Mouse (Mus musculus): Measurements from ENCODE around the gene Psme3. TPM values are rescaled to one million over a fixed set of nuclear protein-coding genes. Genes with fewer than 3 reads are reported as not detected.

Gene Psme3
- polyA plus RNA-seq, 1 experiment from 2014 or later = 137 TPM

- Histone ChIP-seq H3K4me3 (replicated peaks; ENCODE audit: low read length) (no peak overlapping the region), H3K27ac (ENCODE audit: low read length) (no peak overlapping the region), H3K4me1 (replicated peaks; ENCODE audit: control insufficient read depth, insufficient read depth, low read length) (no peaks in the 10 kb centered on the region), H3K9ac (replicated peaks; ENCODE audit: low read depth, low read length) (no peak overlapping the region), H3K9me3 (ENCODE audit: control insufficient read depth, low read length) (no peaks in the 10 kb centered on the region), H3K4me2 (ENCODE audit: low read length) (no peak overlapping the region), H3K27me3 (replicated peaks; ENCODE audit: control insufficient read depth, insufficient read depth, low read length) (no peaks in the 10 kb centered on the region), H3K36me3 (ENCODE audit: control insufficient read depth, insufficient read depth) (no peaks in the 10 kb centered on the region)
- 82% methylated on average over 3 of the region's 3 CpGs for WGBS
- ATAC-seq = no peak
These were observed 41.6 kb downstream of the Psme3 start for GRCm38 (mm10) chr11:101357505-101358182.

GRCm38 (mm10) chr11:101359776-101360175 lies 43.8 kb downstream of the Psme3 start:
- Histone ChIP-seq H3K4me1 (replicated peaks; ENCODE audit: control insufficient read depth, insufficient read depth, low read length) (no peaks in the 10 kb centered on the region), H3K4me2 (ENCODE audit: low read length) (no peak overlapping the region), H3K27me3 (replicated peaks; ENCODE audit: control insufficient read depth, insufficient read depth, low read length) (no peaks in the 10 kb centered on the region), H3K4me3 (replicated peaks; ENCODE audit: low read length) (no peak overlapping the region), H3K9ac (replicated peaks; ENCODE audit: low read depth, low read length) (no peak overlapping the region), H3K27ac (ENCODE audit: low read length) (no peak overlapping the region), H3K36me3 (ENCODE audit: control insufficient read depth, insufficient read depth) (no peaks in the 10 kb centered on the region), H3K9me3 (ENCODE audit: control insufficient read depth, low read length) (no peaks in the 10 kb centered on the region)
- ATAC-seq = no peak
- WGBS = 82% methylated on average over 9 of the region's 9 CpGs

GRCm38 (mm10) chr11:101360651-101361113 lies 44.7 kb downstream of the Psme3 start:
- 55% methylated on average over 3 of the region's 3 CpGs for WGBS
- H3K36me3 ChIP-seq (ENCODE audit: control insufficient read depth, insufficient read depth) = no peaks in the 10 kb centered on the region
- H3K4me1 ChIP-seq (replicated peaks; ENCODE audit: control insufficient read depth, insufficient read depth, low read length) = no peaks in the 10 kb centered on the region
- H3K4me3 ChIP-seq (replicated peaks; ENCODE audit: low read length) = no peak overlapping the region
- no peaks in the 10 kb centered on the region for H3K27me3 ChIP-seq (replicated peaks; ENCODE audit: control insufficient read depth, insufficient read depth, low read length)
- H3K27ac ChIP-seq (ENCODE audit: low read length) = no peak overlapping the region
- no peak for ATAC-seq
- H3K9ac ChIP-seq (replicated peaks; ENCODE audit: low read depth, low read length) = no peak overlapping the region
- H3K4me2 ChIP-seq (ENCODE audit: low read length) = no peak overlapping the region
- no peaks in the 10 kb centered on the region for H3K9me3 ChIP-seq (ENCODE audit: control insufficient read depth, low read length)

- ATAC-seq = no peak
- WGBS = 84% methylated on average over 5 of the region's 5 CpGs
- Histone ChIP-seq H3K4me2 (ENCODE audit: low read length) (no peak overlapping the region), H3K9ac (replicated peaks; ENCODE audit: low read depth, low read length) (no peak overlapping the region), H3K36me3 (ENCODE audit: control insufficient read depth, insufficient read depth) (no peaks in the 10 kb centered on the region), H3K27ac (ENCODE audit: low read length) (no peak overlapping the region), H3K4me3 (replicated peaks; ENCODE audit: low read length) (no peak overlapping the region), H3K9me3 (ENCODE audit: control insufficient read depth, low read length) (no peaks in the 10 kb centered on the region), H3K4me1 (replicated peaks; ENCODE audit: control insufficient read depth, insufficient read depth, low read length) (no peaks in the 10 kb centered on the region), H3K27me3 (replicated peaks; ENCODE audit: control insufficient read depth, insufficient read depth, low read length) (no peaks in the 10 kb centered on the region)
These were observed 48.5 kb downstream of the Psme3 start for GRCm38 (mm10) chr11:101364531-101364931.

- 87% methylated on average over 8 of the region's 8 CpGs for WGBS
- Histone ChIP-seq H3K27me3 (replicated peaks; ENCODE audit: control insufficient read depth, insufficient read depth, low read length) (no peaks in the 10 kb centered on the region), H3K9me3 (ENCODE audit: control insufficient read depth, low read length) (no peaks in the 10 kb centered on the region), H3K9ac (replicated peaks; ENCODE audit: low read depth, low read length) (no peak within 1 kb of the TSS), H3K4me3 (replicated peaks; ENCODE audit: low read length) (no peak within 1 kb of the TSS), H3K4me2 (ENCODE audit: low read length) (no peak within 1 kb of the TSS), H3K4me1 (replicated peaks; ENCODE audit: control insufficient read depth, insufficient read depth, low read length) (no peaks in the 10 kb centered on the region), H3K27ac (ENCODE audit: low read length) (no peak within 1 kb of the TSS), H3K36me3 (ENCODE audit: control insufficient read depth, insufficient read depth) (no peaks in the 10 kb centered on the region)
- no peak for ATAC-seq
These were observed 51.4 kb downstream of the Psme3 start, which contains the start of gene G6pc for GRCm38 (mm10) chr11:101367326-101367935. TSS of gene G6pc (plus strand) at chr11:101367561.

GRCm38 (mm10) chr11:101370141-101370540 lies 54.1 kb downstream of the Psme3 start:
- Histone ChIP-seq H3K4me3 (replicated peaks; ENCODE audit: low read length) (no peak overlapping the region), H3K27me3 (replicated peaks; ENCODE audit: control insufficient read depth, insufficient read depth, low read length) (no peaks in the 10 kb centered on the region), H3K9me3 (ENCODE audit: control insufficient read depth, low read length) (no peaks in the 10 kb centered on the region), H3K36me3 (ENCODE audit: control insufficient read depth, insufficient read depth) (no peaks in the 10 kb centered on the region), H3K9ac (replicated peaks; ENCODE audit: low read depth, low read length) (no peak overlapping the region), H3K4me2 (ENCODE audit: low read length) (no peak overlapping the region), H3K27ac (ENCODE audit: low read length) (no peak overlapping the region), H3K4me1 (replicated peaks; ENCODE audit: control insufficient read depth, insufficient read depth, low read length) (no peaks in the 10 kb centered on the region)
- 89% methylated on average over 5 of the region's 5 CpGs for WGBS
- ATAC-seq = no peak

Small RNAs within 50 kb of the gene (microRNA-seq; reads per million reads assigned to microRNA genes)
- not detected for gene Gm25593

Other genes with a start within 250 kb of the Psme3 start
- 7.1 and 8.0 TPM in 2 replicates for gene Naglu, start 246.2 kb upstream of the Psme3 start, polyA plus RNA-seq (2015; fragmentation: Nextera tagmentation; extraction: Ambion mirVana)
- 0.25 and 0.30 TPM in 2 replicates for gene Hsd17b1, start 237.8 kb upstream of the Psme3 start, polyA plus RNA-seq (2015; fragmentation: Nextera tagmentation; extraction: Ambion mirVana)
- gene Coasy, start 233.6 kb upstream of the Psme3 start, polyA plus RNA-seq (2015; fragmentation: Nextera tagmentation; extraction: Ambion mirVana) = 45.9 and 48.1 TPM in 2 replicates
- gene Mlx, start 228.9 kb upstream of the Psme3 start, polyA plus RNA-seq (2015; fragmentation: Nextera tagmentation; extraction: Ambion mirVana) = 94.6 and 102 TPM in 2 replicates
- 37.3 and 43.6 TPM in 2 replicates for gene Psmc3ip, start 220.8 kb upstream of the Psme3 start, polyA plus RNA-seq (2015; fragmentation: Nextera tagmentation; extraction: Ambion mirVana)
- 24.5 and 25.2 TPM in 2 replicates for gene Retreg3, start 196.3 kb upstream of the Psme3 start, polyA plus RNA-seq (2015; fragmentation: Nextera tagmentation; extraction: Ambion mirVana)
- gene Tubg1, start 196.3 kb upstream of the Psme3 start, polyA plus RNA-seq (2015; fragmentation: Nextera tagmentation; extraction: Ambion mirVana) = 90.7 and 93.0 TPM in 2 replicates
- gene Tubg2, start 160.3 kb upstream of the Psme3 start, polyA plus RNA-seq (2015; fragmentation: Nextera tagmentation; extraction: Ambion mirVana) = 36.2 and 43.0 TPM in 2 replicates
- 0.77 and 1.5 TPM in 2 replicates for gene Cntnap1, start 145.7 kb upstream of the Psme3 start, polyA plus RNA-seq (2015; fragmentation: Nextera tagmentation; extraction: Ambion mirVana)
- gene Plekhh3, start 144.9 kb upstream of the Psme3 start, polyA plus RNA-seq (2015; fragmentation: Nextera tagmentation; extraction: Ambion mirVana) = 4.8 and 5.8 TPM in 2 replicates
- 0.14 TPM in 1 of 2 replicates, not detected in the other for gene Ccr10, start 140.8 kb upstream of the Psme3 start, polyA plus RNA-seq (2015; fragmentation: Nextera tagmentation; extraction: Ambion mirVana)
- gene Ezh1, start 89.8 kb upstream of the Psme3 start, polyA plus RNA-seq (2015; fragmentation: Nextera tagmentation; extraction: Ambion mirVana) = 24.8 and 27.0 TPM in 2 replicates
- 67.4 and 72.0 TPM in 2 replicates for gene Ramp2, start 70.2 kb upstream of the Psme3 start, polyA plus RNA-seq (2015; fragmentation: Nextera tagmentation; extraction: Ambion mirVana)
- 91.1 and 93.3 TPM in 2 replicates for gene Vps25, start 62.5 kb upstream of the Psme3 start, polyA plus RNA-seq (2015; fragmentation: Nextera tagmentation; extraction: Ambion mirVana)
- gene Wnk4, start 55.6 kb upstream of the Psme3 start, polyA plus RNA-seq (2015; fragmentation: Nextera tagmentation; extraction: Ambion mirVana) = 5.8 and 6.2 TPM in 2 replicates
- 0.91 TPM in 2 replicates for gene Cntd1, start 37.2 kb upstream of the Psme3 start, polyA plus RNA-seq (2015; fragmentation: Nextera tagmentation; extraction: Ambion mirVana)
- 191 and 197 TPM in 2 replicates for gene Coa3, start 37.1 kb upstream of the Psme3 start, polyA plus RNA-seq (2015; fragmentation: Nextera tagmentation; extraction: Ambion mirVana)
- gene Becn1, start 13.9 kb upstream of the Psme3 start, polyA plus RNA-seq (2015; fragmentation: Nextera tagmentation; extraction: Ambion mirVana) = 191 and 203 TPM in 2 replicates
- gene Aoc2, start 8.8 kb downstream of the Psme3 start, polyA plus RNA-seq (2015; fragmentation: Nextera tagmentation; extraction: Ambion mirVana) = 1.9 and 3.2 TPM in 2 replicates
- gene Aoc3, start 14.4 kb downstream of the Psme3 start, polyA plus RNA-seq (2015; fragmentation: Nextera tagmentation; extraction: Ambion mirVana) = 0.09 and 0.10 TPM in 2 replicates
- not detected in 2 replicates for gene G6pc, start 51.3 kb downstream of the Psme3 start, polyA plus RNA-seq (2015; fragmentation: Nextera tagmentation; extraction: Ambion mirVana)
- gene Aarsd1, start 101.4 kb downstream of the Psme3 start, polyA plus RNA-seq (2015; fragmentation: Nextera tagmentation; extraction: Ambion mirVana) = 90.1 and 99.5 TPM in 2 replicates
- gene Gm27029, start 108.6 kb downstream of the Psme3 start, polyA plus RNA-seq (2015; fragmentation: Nextera tagmentation; extraction: Ambion mirVana) = 5.7 and 7.7 TPM in 2 replicates
- gene Rundc1, start 108.9 kb downstream of the Psme3 start, polyA plus RNA-seq (2015; fragmentation: Nextera tagmentation; extraction: Ambion mirVana) = 32.5 TPM in 2 replicates
- 2.0 TPM in 2 replicates for gene Ptges3l, start 109.1 kb downstream of the Psme3 start, polyA plus RNA-seq (2015; fragmentation: Nextera tagmentation; extraction: Ambion mirVana)
- 219 and 239 TPM in 2 replicates for gene Rpl27, start 126.1 kb downstream of the Psme3 start, polyA plus RNA-seq (2015; fragmentation: Nextera tagmentation; extraction: Ambion mirVana)
- 2.2 and 2.5 TPM in 2 replicates for gene Ifi35, start 132.2 kb downstream of the Psme3 start, polyA plus RNA-seq (2015; fragmentation: Nextera tagmentation; extraction: Ambion mirVana)
- 91.6 and 95.8 TPM in 2 replicates for gene Rnd2, start 148.8 kb downstream of the Psme3 start, polyA plus RNA-seq (2015; fragmentation: Nextera tagmentation; extraction: Ambion mirVana)
- gene Vat1, start 150.0 kb downstream of the Psme3 start, polyA plus RNA-seq (2015; fragmentation: Nextera tagmentation; extraction: Ambion mirVana) = 65.5 and 79.5 TPM in 2 replicates
- gene Brca1, start 235.7 kb downstream of the Psme3 start, polyA plus RNA-seq (2015; fragmentation: Nextera tagmentation; extraction: Ambion mirVana) = 5.4 and 6.8 TPM in 2 replicates
- 126 and 139 TPM in 2 replicates for gene Nbr1, start 235.9 kb downstream of the Psme3 start, polyA plus RNA-seq (2015; fragmentation: Nextera tagmentation; extraction: Ambion mirVana)